Mouse (Mus musculus) neural tube, embryonic 12.5 days (tissue): Measurements from ENCODE around the gene 6330409D20Rik. TPM values are rescaled to one million over a fixed set of nuclear protein-coding genes. Genes with fewer than 3 reads are reported as not detected.

ENCODE experiments used
- ATAC-seq: fragments of 200-750 bp; cut with Nextera tagmentation; 2 replicates; pipeline ENCODE4 v1.8.0; 2017; ENCODE audit warnings: low read depth, mild to moderate bottlenecking, moderate TSS enrichment, moderate library complexity; ENCODE audit not compliant: low FRiP score
- H3K27ac ChIP-seq: fragments of 300-500 bp; sonication (generic); 2 replicates; pipeline ENCODE4 v1.5.1; 2016
- H3K27me3 ChIP-seq: fragments of 300-500 bp; sonication (generic); replicated peaks from 2 replicates; pipeline ENCODE4 v1.6.1; 2016; ENCODE audit warnings: mild to moderate bottlenecking
- H3K36me3 ChIP-seq: fragments of 300-500 bp; sonication (generic); 2 replicates; pipeline ENCODE4 v1.6.1; 2016; ENCODE audit warnings: mild to moderate bottlenecking
- H3K4me1 ChIP-seq: fragments of 300-500 bp; sonication (generic); 2 replicates; pipeline ENCODE4 v1.6.1; 2016
- H3K4me2 ChIP-seq: fragments of 300-500 bp; sonication (generic); replicated peaks from 2 replicates; pipeline ENCODE4 v1.6.1; 2016; ENCODE audit warnings: mild to moderate bottlenecking
- H3K4me3 ChIP-seq: fragments of 300-500 bp; sonication (generic); 2 replicates; pipeline ENCODE4 v1.5.1; 2016
- H3K9ac ChIP-seq: fragments of 300-500 bp; sonication (generic); 2 replicates; pipeline ENCODE4 v1.6.1; 2016; ENCODE audit warnings: mild to moderate bottlenecking
- H3K9me3 ChIP-seq: fragments of 300-500 bp; sonication (generic); 2 replicates; pipeline ENCODE4 v1.6.1; 2016; ENCODE audit warnings: mild to moderate bottlenecking
- WGBS: fragments of 180-500 bp; shearing (Covaris S2); methylation state at CpG from one replicate; pipeline ENCODE4 v1.1.7; 2016; 5-methylcytosine and 5-hydroxymethylcytosine counted together
- polyA plus RNA-seq: library from polyadenylated mRNA; unstranded; fragments of >200 nt; fragmentation: Nextera tagmentation; extraction: Ambion mirVana; gene quantifications from 2 replicates; pipeline ENCODE4 v1.2.1, GENCODE M21; 2016

6330409D20Rik gene
- polyA plus RNA-seq, 1 experiment from 2014 or later = 3.1 TPM

DNA sequence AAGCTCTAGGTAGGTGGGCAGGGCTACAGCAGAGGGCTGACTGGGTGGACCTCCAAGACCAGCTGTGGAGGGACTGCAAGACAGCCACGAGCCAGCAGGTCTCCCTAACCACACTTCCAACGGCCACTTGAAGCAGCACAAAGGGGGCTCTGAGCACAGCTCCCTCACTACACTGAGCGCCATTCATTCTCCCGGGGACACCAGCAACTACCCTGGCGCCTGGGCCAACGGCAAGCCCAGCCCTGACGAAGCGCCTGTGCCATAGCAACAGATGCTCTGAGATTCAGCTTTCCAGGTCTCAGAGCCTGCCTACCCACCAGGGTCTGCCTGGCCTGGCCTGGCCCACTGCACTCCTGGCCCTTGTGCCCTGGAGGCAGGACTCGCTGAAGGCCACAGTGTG lies 22.1 kb downstream of the 6330409D20Rik start:
- Histone ChIP-seq H3K9me3 (no peaks in the 10 kb centered on the region), H3K27ac (no peak overlapping the region), H3K4me2 (no peak overlapping the region), H3K9ac (no peak overlapping the region), H3K36me3 (no peaks in the 10 kb centered on the region), H3K4me3 (no peak overlapping the region), H3K27me3 (no peaks in the 10 kb centered on the region), H3K4me1 (peaks cover 22% of the 10 kb centered on the region)
- WGBS = 47% methylated on average over 9 of the region's 9 CpGs
- ATAC-seq = no peak

DNA sequence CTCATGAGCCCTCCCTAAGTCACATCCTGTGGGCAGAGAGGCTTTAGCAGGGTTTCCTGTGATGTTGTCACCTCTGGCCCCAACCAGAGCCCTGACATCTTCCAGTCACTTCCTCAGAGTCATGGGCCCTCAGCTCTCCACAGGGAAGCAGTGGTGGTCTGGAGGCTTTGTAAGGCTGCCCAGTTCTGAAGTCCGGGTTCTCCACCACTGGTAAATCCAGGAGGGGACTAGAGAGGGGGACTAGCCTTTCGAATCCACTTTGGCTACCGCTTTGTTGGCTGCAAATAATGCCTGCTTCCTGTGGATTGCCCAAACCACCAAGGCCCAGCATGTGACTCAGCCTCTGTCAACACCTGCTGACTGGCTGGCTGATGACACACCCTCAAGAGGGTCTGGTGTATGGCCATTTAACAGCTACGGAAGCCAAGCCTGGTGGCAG lies 25.8 kb downstream of the 6330409D20Rik start:
- no peak overlapping the region for H3K4me3 ChIP-seq
- no peak overlapping the region for H3K9ac ChIP-seq
- no peaks in the 10 kb centered on the region for H3K27me3 ChIP-seq
- no peaks in the 10 kb centered on the region for H3K9me3 ChIP-seq
- peaks cover 31% of the 10 kb centered on the region for H3K4me1 ChIP-seq
- peaks cover 9% of the 10 kb centered on the region for H3K36me3 ChIP-seq
- H3K27ac ChIP-seq = no peak overlapping the region
- no peak for ATAC-seq
- 73% methylated on average over 4 of the region's 4 CpGs for WGBS
- H3K4me2 ChIP-seq = 0 out of 2 replicates have a peak overlapping the region, but pooled peaks have one; percentile 1

GRCm38 (mm10) chr2:32714117-32714986 lies 26.5 kb downstream of the 6330409D20Rik start:
- Histone ChIP-seq H3K27me3 (no peaks in the 10 kb centered on the region), H3K9ac (no peak overlapping the region), H3K4me3 (no peak overlapping the region), H3K4me2 (peak overlapping the region; percentile 93), H3K9me3 (no peaks in the 10 kb centered on the region), H3K4me1 (peaks cover 31% of the 10 kb centered on the region), H3K36me3 (peaks cover 15% of the 10 kb centered on the region), H3K27ac (peak overlapping the region; percentile 97; the same call in 1 of the 2 replicates)
- no peak for ATAC-seq
- 66% methylated on average over 11 of the region's 11 CpGs for WGBS

GRCm38 (mm10) chr2:32712934-32713817 lies 27.6 kb downstream of the 6330409D20Rik start, which contains the start of gene Cdk9:
Cdk9 (minus strand) TSS chr2:32713076.
- peak; percentile 81 for ATAC-seq
- 0% methylated on average over 60 of the region's 79 CpGs for WGBS
- H3K27me3 ChIP-seq = no peaks in the 10 kb centered on the region
- H3K4me2 ChIP-seq = peak within 1 kb of the TSS; percentile 93
- peaks cover 27% of the 10 kb centered on the region for H3K36me3 ChIP-seq
- peak within 1 kb of the TSS; percentile 93 for H3K4me3 ChIP-seq
- H3K27ac ChIP-seq = peak within 1 kb of the TSS; percentile 97
- H3K9ac ChIP-seq = peak within 1 kb of the TSS; percentile 90
- H3K4me1 ChIP-seq = peaks cover 24% of the 10 kb centered on the region
- H3K9me3 ChIP-seq = no peaks in the 10 kb centered on the region

DNA sequence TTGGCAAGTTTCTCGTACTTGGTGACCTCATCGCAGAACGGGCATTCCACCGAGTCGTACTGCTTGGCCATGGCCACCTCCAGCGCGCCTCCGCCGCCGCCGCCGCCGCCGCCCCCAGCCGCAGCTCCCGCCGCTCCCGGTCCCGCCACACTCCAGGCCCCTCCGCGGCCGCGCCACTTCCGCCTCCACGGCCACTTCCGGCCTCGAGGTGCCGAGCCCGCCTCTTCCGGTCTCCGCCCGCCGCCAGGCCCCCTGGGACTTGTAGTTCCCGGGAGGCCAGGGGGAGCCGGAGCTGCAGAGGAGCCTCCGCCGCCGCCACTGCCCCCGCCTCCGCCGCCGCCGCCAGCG lies 28.3 kb downstream of the 6330409D20Rik start:
- H3K4me3 ChIP-seq = peak overlapping the region; percentile 93
- peak overlapping the region; percentile 97 for H3K27ac ChIP-seq
- no peaks in the 10 kb centered on the region for H3K9me3 ChIP-seq
- ATAC-seq = peak; percentile 91
- peak overlapping the region; percentile 90 for H3K9ac ChIP-seq
- H3K4me1 ChIP-seq = peaks cover 24% of the 10 kb centered on the region
- 1% methylated on average over 42 of the region's 44 CpGs for whole genome bisulfite sequencing
- no peaks in the 10 kb centered on the region for H3K27me3 ChIP-seq
- H3K4me2 ChIP-seq = peak overlapping the region; percentile 93
- H3K36me3 ChIP-seq = peaks cover 33% of the 10 kb centered on the region

GRCm38 (mm10) chr2:32712108-32712551 lies 28.7 kb downstream of the 6330409D20Rik start:
- under 1% methylated on average over 41 of the region's 41 CpGs for WGBS
- ATAC-seq = peak; percentile 53
- Histone ChIP-seq H3K27me3 (no peaks in the 10 kb centered on the region), H3K4me1 (peaks cover 24% of the 10 kb centered on the region), H3K27ac (0 out of 2 replicates have a peak overlapping the region, but pooled peaks have one; percentile 97), H3K9me3 (no peaks in the 10 kb centered on the region), H3K9ac (peak overlapping the region; percentile 90), H3K36me3 (peaks cover 36% of the 10 kb centered on the region), H3K4me3 (peak overlapping the region; percentile 93), H3K4me2 (peak overlapping the region; percentile 93)

GRCm38 (mm10) chr2:32711301-32712056 lies 29.3 kb downstream of the 6330409D20Rik start:
- H3K4me3 ChIP-seq = peak overlapping the region; percentile 93
- peaks cover 43% of the 10 kb centered on the region for H3K36me3 ChIP-seq
- no peak for ATAC-seq
- peak overlapping the region; percentile 93 for H3K4me2 ChIP-seq
- H3K27me3 ChIP-seq = no peaks in the 10 kb centered on the region
- no peak overlapping the region for H3K27ac ChIP-seq
- no peaks in the 10 kb centered on the region for H3K9me3 ChIP-seq
- H3K9ac ChIP-seq = peak overlapping the region; percentile 90
- WGBS = 30% methylated on average over 9 of the region's 9 CpGs
- peaks cover 24% of the 10 kb centered on the region for H3K4me1 ChIP-seq

GRCm38 (mm10) chr2:32710425-32710824 lies 30.4 kb downstream of the 6330409D20Rik start:
- H3K27ac ChIP-seq = no peak overlapping the region
- no peak for ATAC-seq
- H3K4me1 ChIP-seq = peaks cover 24% of the 10 kb centered on the region
- H3K9ac ChIP-seq = no peak overlapping the region
- 87% methylated on average over 5 of the region's 5 CpGs for WGBS
- no peaks in the 10 kb centered on the region for H3K27me3 ChIP-seq
- peaks cover 53% of the 10 kb centered on the region for H3K36me3 ChIP-seq
- H3K9me3 ChIP-seq = no peaks in the 10 kb centered on the region
- no peak overlapping the region for H3K4me3 ChIP-seq
- no peak overlapping the region for H3K4me2 ChIP-seq

- WGBS = 94% methylated on average over 20 of the region's 20 CpGs
- no peak for ATAC-seq
- no peak overlapping the region for H3K4me2 ChIP-seq
- no peaks in the 10 kb centered on the region for H3K9me3 ChIP-seq
- no peak overlapping the region for H3K27ac ChIP-seq
- no peak overlapping the region for H3K4me3 ChIP-seq
- H3K4me1 ChIP-seq = peaks cover 22% of the 10 kb centered on the region
- H3K27me3 ChIP-seq = no peaks in the 10 kb centered on the region
- H3K36me3 ChIP-seq = peaks cover 61% of the 10 kb centered on the region
- H3K9ac ChIP-seq = no peak overlapping the region
These were observed 31.2 kb downstream of the 6330409D20Rik start for GRCm38 (mm10) chr2:32709521-32710137.

GRCm38 (mm10) chr2:32708643-32709042 lies 32.2 kb downstream of the 6330409D20Rik start:
- Histone ChIP-seq H3K4me3 (no peak overlapping the region), H3K27me3 (no peaks in the 10 kb centered on the region), H3K4me2 (no peak overlapping the region), H3K9me3 (no peaks in the 10 kb centered on the region), H3K9ac (no peak overlapping the region), H3K4me1 (peaks cover 12% of the 10 kb centered on the region), H3K36me3 (peaks cover 70% of the 10 kb centered on the region), H3K27ac (no peak overlapping the region)
- WGBS = 40% methylated on average over 3 of the region's 3 CpGs
- no peak for ATAC-seq

- H3K9ac ChIP-seq = no peak overlapping the region
- H3K4me1 ChIP-seq = peaks cover 11% of the 10 kb centered on the region
- H3K4me2 ChIP-seq = no peak overlapping the region
- no peaks in the 10 kb centered on the region for H3K27me3 ChIP-seq
- no peak for ATAC-seq
- no peak overlapping the region for H3K27ac ChIP-seq
- no peaks in the 10 kb centered on the region for H3K9me3 ChIP-seq
- H3K36me3 ChIP-seq = peaks cover 82% of the 10 kb centered on the region
- 93% methylated on average over 6 of the region's 6 CpGs for WGBS
- no peak overlapping the region for H3K4me3 ChIP-seq
These were observed 33.8 kb downstream of the 6330409D20Rik start for GRCm38 (mm10) chr2:32706971-32707370.
